In the genomic region with DNA sequence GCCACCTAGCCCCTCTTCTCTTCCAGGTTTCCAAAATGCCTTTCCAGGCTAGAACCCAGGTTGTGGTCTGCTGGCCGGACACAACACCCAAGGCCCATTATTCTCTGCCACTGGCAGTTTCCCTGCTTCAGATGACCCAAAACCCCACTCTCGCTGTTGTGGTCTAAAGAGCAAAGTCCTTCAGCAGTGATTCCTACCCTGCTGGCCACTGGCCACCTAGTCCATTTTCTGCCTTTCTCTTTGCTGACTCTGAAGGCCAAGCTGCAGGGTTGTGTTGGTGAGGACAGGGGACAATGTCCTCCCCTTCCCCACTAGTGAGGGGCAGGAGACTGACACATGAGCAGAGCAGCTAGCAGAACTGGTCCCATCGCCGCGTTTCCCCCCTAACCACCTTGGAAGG, we compare ENCODE assay signal across 17 mouse cellular contexts. TPM values are rescaled to one million over a fixed set of nuclear protein-coding genes. Genes with fewer than 3 reads are reported as not detected.
DNase-seq lines count a peak whose midpoint lies in the region; ATAC-seq and TF ChIP-seq lines count a peak whose summit lies in the region.
"Had no signal": no experiment of that assay in that cellular context is flagged by ENCODE, and none has a peak within 500 bp of the region (broad histone marks: within the 10 kb centered on the region; RNA-seq: fewer than 3 reads in every experiment).

No protein-coding gene starts in this region.

- no peak for TF ChIP-seq EP300 in liver, postnatal 0 days (IDR thresholded peaks at IDR 0.05; ENCODE audit: low read depth)

- DNase-seq in liver, postnatal 0 days, result no peak
- DNase-seq in liver, result no peak
- no peak for DNase-seq in Muller cell, postnatal 12 days (ENCODE audit: inconsistent ontology term)
- DNase-seq in layer of hippocampus, postnatal 10 days (ENCODE audit: low spot score in 2 of 2), result no peak
- DNase-seq: adrenal gland, postnatal 25 days; gastrocnemius, postnatal 25 days; heart, postnatal 4 days; layer of hippocampus, postnatal 36 days had no signal

- no peak overlapping the region for H3K9ac ChIP-seq in liver, postnatal 0 days (replicated peaks)
- H3K9ac ChIP-seq in embryonic facial prominence, embryonic 15.5 days, result no peak overlapping the region
- H3K9ac ChIP-seq in kidney, embryonic 14.5 days (ENCODE audit: low read depth, low read length), result no peak overlapping the region
- no peak overlapping the region for H3K9ac ChIP-seq in stomach, embryonic 15.5 days
- H3K9ac ChIP-seq: limb, embryonic 12.5 days; midbrain, embryonic 13.5 days had no signal

- no peak for TF ChIP-seq CTCF in liver, postnatal 0 days (IDR thresholded peaks at IDR 0.05; ENCODE audit: low read depth)

- 73% methylated on average over 5 of the region's 5 CpGs for WGBS in liver, postnatal 0 days (ENCODE audit: insufficient replicate concordance)
- WGBS in embryonic facial prominence, embryonic 15.5 days, result 62% methylated on average over 5 of the region's 5 CpGs
- WGBS in kidney, embryonic 14.5 days, result 61% methylated on average over 5 of the region's 5 CpGs
- 73% methylated on average over 5 of the region's 5 CpGs for WGBS in stomach, embryonic 15.5 days

- no peaks in the 10 kb centered on the region for H3K9me3 ChIP-seq in liver, postnatal 0 days (ENCODE audit: low read length)
- no peaks in the 10 kb centered on the region for H3K9me3 ChIP-seq in embryonic facial prominence, embryonic 15.5 days (replicated peaks)
- 0 out of 2 replicates have a peak, but pooled peaks cover 3% of the 10 kb centered on the region for H3K9me3 ChIP-seq in kidney, embryonic 14.5 days (ENCODE audit: control insufficient read depth, low read length)
- no peaks in the 10 kb centered on the region for H3K9me3 ChIP-seq in stomach, embryonic 15.5 days
- H3K9me3 ChIP-seq: limb, embryonic 12.5 days; midbrain, embryonic 13.5 days had no signal

- no peaks in the 10 kb centered on the region for H3K27me3 ChIP-seq in liver, postnatal 0 days (ENCODE audit: insufficient read depth, low read length)
- H3K27me3 ChIP-seq in embryonic facial prominence, embryonic 15.5 days, result no peaks in the 10 kb centered on the region
- no peaks in the 10 kb centered on the region for H3K27me3 ChIP-seq in kidney, embryonic 14.5 days (ENCODE audit: control insufficient read depth, insufficient read depth, low read length)
- no peaks in the 10 kb centered on the region for H3K27me3 ChIP-seq in stomach, embryonic 15.5 days (replicated peaks)
- H3K27me3 ChIP-seq: midbrain, embryonic 13.5 days had no signal

- 0 out of 2 replicates have a peak, but pooled peaks cover 6% of the 10 kb centered on the region for H3K4me1 ChIP-seq in liver, postnatal 0 days (ENCODE audit: insufficient read depth)
- 0 out of 2 replicates have a peak, but pooled peaks cover 4% of the 10 kb centered on the region for H3K4me1 ChIP-seq in embryonic facial prominence, embryonic 15.5 days
- peaks cover 8% of the 10 kb centered on the region; the same call in 1 of the 2 replicates for H3K4me1 ChIP-seq in kidney, embryonic 14.5 days (ENCODE audit: control insufficient read depth, insufficient read depth, low read length)
- H3K4me1 ChIP-seq in stomach, embryonic 15.5 days, result 0 out of 2 replicates have a peak, but pooled peaks cover 3% of the 10 kb centered on the region
- H3K4me1 ChIP-seq: limb, embryonic 12.5 days; midbrain, embryonic 13.5 days had no signal

- no peak overlapping the region for H3K4me2 ChIP-seq in liver, postnatal 0 days (ENCODE audit: low read depth, low read length)
- H3K4me2 ChIP-seq in embryonic facial prominence, embryonic 15.5 days (replicated peaks), result no peak overlapping the region
- no peak overlapping the region for H3K4me2 ChIP-seq in kidney, embryonic 14.5 days (replicated peaks; ENCODE audit: low read depth, low read length)
- no peak overlapping the region for H3K4me2 ChIP-seq in stomach, embryonic 15.5 days
- H3K4me2 ChIP-seq: heart, embryonic 11.5 days; limb, embryonic 12.5 days; midbrain, embryonic 13.5 days had no signal

- no peaks in the 10 kb centered on the region for H3K36me3 ChIP-seq in liver, postnatal 0 days (replicated peaks; ENCODE audit: insufficient read depth, low read length)
- no peaks in the 10 kb centered on the region for H3K36me3 ChIP-seq in embryonic facial prominence, embryonic 15.5 days
- H3K36me3 ChIP-seq in kidney, embryonic 14.5 days (ENCODE audit: control insufficient read depth, insufficient read depth, low read length), result no peaks in the 10 kb centered on the region
- no peaks in the 10 kb centered on the region for H3K36me3 ChIP-seq in stomach, embryonic 15.5 days
- H3K36me3 ChIP-seq: limb, embryonic 12.5 days; midbrain, embryonic 13.5 days had no signal

- no peak overlapping the region for H3K4me3 ChIP-seq in liver, postnatal 0 days (ENCODE audit: low read depth, low read length)
- H3K4me3 ChIP-seq in embryonic facial prominence, embryonic 15.5 days (replicated peaks), result no peak overlapping the region
- no peak overlapping the region for H3K4me3 ChIP-seq in kidney, embryonic 14.5 days (ENCODE audit: low read length)
- no peak overlapping the region for H3K4me3 ChIP-seq in stomach, embryonic 15.5 days (replicated peaks)
- H3K4me3 ChIP-seq: limb, embryonic 12.5 days; midbrain, embryonic 13.5 days had no signal

- peak; percentile 54; the same call in 1 of the 2 replicates for ATAC-seq in liver, postnatal 0 days
- no peak for ATAC-seq in embryonic facial prominence, embryonic 15.5 days (ENCODE audit: insufficient number of reproducible peaks, low FRiP score, low TSS enrichment, low read depth)
- no peak for ATAC-seq in kidney, embryonic 14.5 days (ENCODE audit: low FRiP score, low TSS enrichment)
- ATAC-seq in stomach, embryonic 15.5 days (ENCODE audit: insufficient read depth, low FRiP score, low read depth), result no peak
- ATAC-seq: inflammation-experienced regulatory T-cells, adult 6 months had no signal

- H3K27ac ChIP-seq in liver, postnatal 0 days (ENCODE audit: low read depth), result no peak overlapping the region
- H3K27ac ChIP-seq in embryonic facial prominence, embryonic 15.5 days (replicated peaks), result peak overlapping the region; percentile 80
- H3K27ac ChIP-seq in kidney, embryonic 14.5 days (ENCODE audit: low read depth, low read length), result peak overlapping the region; percentile 76; the same call in 1 of the 2 replicates
- peak overlapping the region; percentile 77 for H3K27ac ChIP-seq in stomach, embryonic 15.5 days
- H3K27ac ChIP-seq: limb, embryonic 12.5 days; midbrain, embryonic 13.5 days had no signal

RNA-seq across cellular contexts. Expression of gene Ceacam2, which starts 35.4 kb away (rescaled TPM):
- 0.08 TPM in 1 of 2 replicates, not detected in the other for polyA plus RNA-seq in liver, postnatal 0 days (2015; fragmentation: Nextera tagmentation; extraction: Ambion mirVana)
- polyA plus RNA-seq in embryonic facial prominence, embryonic 15.5 days (2015; fragmentation: Nextera tagmentation; extraction: Ambion mirVana), result 0.11 TPM in 1 of 2 replicates, not detected in the other
- polyA plus RNA-seq in kidney, embryonic 14.5 days (2014; fragmentation: Nextera tagmentation; extraction: Ambion mirVana), result 0.07 TPM in 1 of 2 replicates, not detected in the other
- polyA plus RNA-seq in stomach, embryonic 15.5 days (2015; fragmentation: Nextera tagmentation; extraction: Ambion mirVana), result not detected in 2 replicates
- total RNA-seq in layer of hippocampus, postnatal 10 days (2021), result under 1 TPM; 0.11 to 0.23 TPM
- total RNA-seq: common myeloid progenitor, adult 5-6 weeks; MEL had no signal
- polyA plus RNA-seq: heart, embryonic 11.5 days; midbrain, embryonic 13.5 days had no signal

RNA-seq across cellular contexts. Expression of gene Erich4, which starts 40.6 kb away (rescaled TPM):
- 0.20 TPM in 1 of 2 replicates, not detected in the other for polyA plus RNA-seq in liver, postnatal 0 days (2015; fragmentation: Nextera tagmentation; extraction: Ambion mirVana)
- not detected in 2 replicates for polyA plus RNA-seq in embryonic facial prominence, embryonic 15.5 days (2015; fragmentation: Nextera tagmentation; extraction: Ambion mirVana)
- 0.29 and 0.32 TPM in 2 replicates for polyA plus RNA-seq in kidney, embryonic 14.5 days (2014; fragmentation: Nextera tagmentation; extraction: Ambion mirVana)
- polyA plus RNA-seq in stomach, embryonic 15.5 days (2015; fragmentation: Nextera tagmentation; extraction: Ambion mirVana), result 3.2 and 3.9 TPM in 2 replicates
- total RNA-seq in layer of hippocampus, postnatal 10 days (2021), result not detected
- total RNA-seq: adrenal gland, postnatal 25 days; common myeloid progenitor, adult 5-6 weeks; gastrocnemius, postnatal 25 days; heart, postnatal 4 days; MEL had no signal
- polyA plus RNA-seq: heart, embryonic 11.5 days; inflammation-experienced regulatory T-cells, adult 6 months; limb, embryonic 12.5 days; midbrain, embryonic 13.5 days had no signal

RNA-seq across cellular contexts. Expression of gene Dmac2, which starts 44.1 kb away (rescaled TPM):
- polyA plus RNA-seq in liver, postnatal 0 days (2015; fragmentation: Nextera tagmentation; extraction: Ambion mirVana), result 12.2 and 13.7 TPM in 2 replicates
- 30.6 and 33.8 TPM in 2 replicates for polyA plus RNA-seq in embryonic facial prominence, embryonic 15.5 days (2015; fragmentation: Nextera tagmentation; extraction: Ambion mirVana)
- 41.0 and 50.2 TPM in 2 replicates for polyA plus RNA-seq in kidney, embryonic 14.5 days (2014; fragmentation: Nextera tagmentation; extraction: Ambion mirVana)
- 33.0 and 38.0 TPM in 2 replicates for polyA plus RNA-seq in stomach, embryonic 15.5 days (2015; fragmentation: Nextera tagmentation; extraction: Ambion mirVana)
- 10 to 100 TPM; 27.3 to 29.8 TPM for total RNA-seq in layer of hippocampus, postnatal 10 days (2021)

RNA-seq across cellular contexts. Expression of gene B3gnt8, which starts 51.3 kb away (rescaled TPM):
- 3.7 and 4.1 TPM in 2 replicates for polyA plus RNA-seq in liver, postnatal 0 days (2015; fragmentation: Nextera tagmentation; extraction: Ambion mirVana)
- 13.5 and 13.8 TPM in 2 replicates for polyA plus RNA-seq in embryonic facial prominence, embryonic 15.5 days (2015; fragmentation: Nextera tagmentation; extraction: Ambion mirVana)
- 4.5 and 5.2 TPM in 2 replicates for polyA plus RNA-seq in kidney, embryonic 14.5 days (2014; fragmentation: Nextera tagmentation; extraction: Ambion mirVana)
- polyA plus RNA-seq in stomach, embryonic 15.5 days (2015; fragmentation: Nextera tagmentation; extraction: Ambion mirVana), result 11.3 and 12.3 TPM in 2 replicates
- total RNA-seq in layer of hippocampus, postnatal 10 days (2021), result 1 to 10 TPM; 2.8 to 3.1 TPM
